Mouse (Mus musculus) hindbrain, embryonic 16.5 days (tissue): ENCODE data around the gene Bcar1. TPM values are rescaled to one million over a fixed set of nuclear protein-coding genes. Genes with fewer than 3 reads are reported as not detected.

Experiments used
- ATAC-seq: fragments of 200-750 bp; cut with Nextera tagmentation; 2 replicates; pipeline ENCODE4 v1.8.0; 2017; ENCODE audit warnings: moderate TSS enrichment, moderate library complexity
- H3K27ac ChIP-seq: fragments of 300-500 bp; sonication (generic); 2 replicates; pipeline ENCODE4 v1.5.1; 2014; ENCODE audit warnings: low read depth, mild to moderate bottlenecking, control low read depth, low read length, moderate library complexity
- H3K27me3 ChIP-seq: fragments of 300-500 bp; sonication (generic); replicated peaks from 2 replicates; pipeline ENCODE4 v1.6.1; 2014; ENCODE audit warnings: low read length; ENCODE audit not compliant: control insufficient read depth, insufficient read depth
- H3K36me3 ChIP-seq: fragments of 300-500 bp; sonication (generic); 2 replicates; pipeline ENCODE4 v1.6.1; 2014; ENCODE audit warnings: mild to moderate bottlenecking, low read length, moderate library complexity, mixed read lengths; ENCODE audit not compliant: control insufficient read depth, insufficient read depth
- H3K4me1 ChIP-seq: fragments of 300-500 bp; sonication (generic); 2 replicates; pipeline ENCODE4 v1.6.1; 2014; ENCODE audit warnings: low read depth, low read length; ENCODE audit not compliant: control insufficient read depth, insufficient read depth
- H3K4me2 ChIP-seq: fragments of 300-500 bp; sonication (generic); 2 replicates; pipeline ENCODE4 v1.6.1; 2014; ENCODE audit warnings: mild to moderate bottlenecking, low read length, control low read depth, moderate library complexity
- H3K4me3 ChIP-seq: fragments of 300-500 bp; sonication (generic); 2 replicates; pipeline ENCODE4 v1.5.1; 2014; ENCODE audit warnings: mild to moderate bottlenecking, low read length, control low read depth, moderate library complexity
- H3K9ac ChIP-seq: fragments of 300-500 bp; sonication (generic); 2 replicates; pipeline ENCODE4 v1.6.1; 2014; ENCODE audit warnings: low read depth, mild to moderate bottlenecking, control low read depth, low read length, moderate library complexity
- H3K9me3 ChIP-seq: fragments of 300-500 bp; sonication (generic); 2 replicates; pipeline ENCODE4 v1.6.1; 2014; ENCODE audit warnings: mild to moderate bottlenecking, low read length, moderate library complexity; ENCODE audit not compliant: control insufficient read depth
- WGBS: fragments of 180-500 bp; shearing (Covaris S2); extraction: QIAGEN DNeasy Blood & Tissue Kit; methylation state at CpG from one replicate; pipeline ENCODE4 v1.1.7; 2014; 5-methylcytosine and 5-hydroxymethylcytosine counted together
- microRNA-seq: library from miRNA; unstranded; fragments of <30 nt; microRNA quantifications from one replicate; pipeline ENCODE4, GENCODE M21; 2017
- polyA plus RNA-seq: library from polyadenylated mRNA; unstranded; fragments of >200 nt; fragmentation: Nextera tagmentation; extraction: Ambion mirVana; gene quantifications from 2 replicates; pipeline ENCODE4 v1.2.1, GENCODE M21; 2015

Gene Bcar1
- polyA plus RNA-seq, 1 experiment from 2014 or later: 37.6 TPM

DNA sequence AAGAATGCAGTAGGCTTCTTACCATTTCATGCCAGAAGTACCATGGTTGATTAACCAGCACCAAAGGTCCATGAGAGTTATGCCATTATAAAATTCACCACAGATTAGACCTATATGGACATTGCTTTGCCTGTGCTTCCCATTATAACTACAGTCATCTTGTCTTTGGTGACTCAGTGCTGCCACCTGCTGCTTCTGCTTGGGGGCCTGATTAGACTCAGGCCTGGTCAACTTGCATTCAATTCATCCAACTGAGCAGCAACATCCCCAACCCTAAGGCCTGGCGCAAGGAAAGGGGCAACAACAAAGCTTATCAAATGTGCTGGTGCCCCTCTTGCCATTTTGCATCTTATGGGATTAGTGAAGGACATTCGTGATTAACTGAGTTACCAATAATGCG is 81.1 kb downstream of the Bcar1 start:
- WGBS: 93% methylated on average over 3 of the region's 3 CpGs
- no peak overlapping the region for H3K9ac ChIP-seq
- ATAC-seq: 0 out of 2 replicates have a peak, but pooled peaks have one; percentile 61

More for the DNA sequence above, 81.1 kb downstream of the Bcar1 start:
- 0 out of 2 replicates have a peak, but pooled peaks cover 6% of the 10 kb centered on the region for H3K36me3 ChIP-seq
- H3K9me3 ChIP-seq: no peaks in the 10 kb centered on the region
- H3K4me2 ChIP-seq: no peak overlapping the region
- H3K27me3 ChIP-seq: no peaks in the 10 kb centered on the region
- no peak overlapping the region for H3K4me3 ChIP-seq
- H3K4me1 ChIP-seq: no peaks in the 10 kb centered on the region
- no peak overlapping the region for H3K27ac ChIP-seq

Small RNA genes lying within 50 kb of the gene (microRNA-seq; reads per million reads assigned to microRNA genes)
- gene Mir7076: not detected

Other genes with a start within 250 kb of the Bcar1 start
- gene Wdr59, start 221.7 kb downstream of the Bcar1 start, polyA plus RNA-seq: 7.6 and 9.3 TPM in 2 replicates
- 65.7 and 69.1 TPM in 2 replicates for gene Znrf1, start 207.7 kb downstream of the Bcar1 start, polyA plus RNA-seq
- 1.3 and 1.5 TPM in 2 replicates for gene Ldhd, start 113.4 kb downstream of the Bcar1 start, polyA plus RNA-seq
- 25.1 and 25.5 TPM in 2 replicates for gene Zfp1, start 100.4 kb downstream of the Bcar1 start, polyA plus RNA-seq
- not detected in 2 replicates for gene Ctrb1, start 52.8 kb downstream of the Bcar1 start, polyA plus RNA-seq
- 202 and 210 TPM in 2 replicates for gene Cfdp1, start 110.5 kb upstream of the Bcar1 start, polyA plus RNA-seq
- 3.6 and 4.2 TPM in 2 replicates for gene Tmem170, start 132.9 kb upstream of the Bcar1 start, polyA plus RNA-seq
- 4.4 and 4.9 TPM in 2 replicates for gene Chst5, start 166.6 kb upstream of the Bcar1 start, polyA plus RNA-seq
- gene Tmem231, start 190.1 kb upstream of the Bcar1 start, polyA plus RNA-seq: 19.5 and 21.3 TPM in 2 replicates
- 422 and 469 TPM in 2 replicates for gene Gabarapl2, start 196.9 kb upstream of the Bcar1 start, polyA plus RNA-seq
- gene Adat1, start 248.5 kb upstream of the Bcar1 start, polyA plus RNA-seq: 6.9 and 7.5 TPM in 2 replicates